Mouse (Mus musculus) ES-Bruce4 (cell line): ENCODE measurements around the gene Gm9736. TPM values are rescaled to one million over a fixed set of nuclear protein-coding genes. Genes with fewer than 3 reads are reported as not detected.
"Not testable (repeated sequence)": the region's sequence is repeated elsewhere in the genome, so short reads cannot be mapped to it uniquely, and the experiment has no call there.

ENCODE experiments used
- H3K27ac ChIP-seq: 2 replicates; pipeline ENCODE4 v1.5.1; 2012; ENCODE audit warnings: low read length, inconsistent platforms; ENCODE audit not compliant: insufficient read depth
- H3K27me3 ChIP-seq: 2 replicates; pipeline ENCODE4 v1.6.1; 2012; ENCODE audit warnings: mild to moderate bottlenecking, low read length, inconsistent platforms; ENCODE audit not compliant: control insufficient read depth, poor library complexity, insufficient read depth, severe bottlenecking
- H3K36me3 ChIP-seq: 2 replicates; pipeline ENCODE4 v1.6.1; 2012; ENCODE audit warnings: inconsistent platforms, mild to moderate bottlenecking, low read length, moderate library complexity; ENCODE audit not compliant: control insufficient read depth, poor library complexity, insufficient read depth, severe bottlenecking
- H3K4me1 ChIP-seq: one replicate; pipeline ENCODE4 v1.8.1; 2011; ENCODE audit warnings: low read length; ENCODE audit not compliant: control insufficient read depth, insufficient read depth
- H3K4me3 ChIP-seq: 2 replicates; pipeline ENCODE4 v1.5.1; 2011; ENCODE audit warnings: low read depth, mild to moderate bottlenecking, low read length
- H3K9ac ChIP-seq: 2 replicates; pipeline ENCODE4 v1.6.1; 2012; ENCODE audit warnings: low read depth, mild to moderate bottlenecking, inconsistent platforms; ENCODE audit not compliant: poor library complexity, severe bottlenecking
- H3K9me3 ChIP-seq: replicated peaks from 2 replicates; pipeline ENCODE4 v1.6.1; 2012; ENCODE audit warnings: mild to moderate bottlenecking, low read length, inconsistent platforms; ENCODE audit not compliant: control insufficient read depth, poor library complexity, insufficient read depth, severe bottlenecking
- CTCF ChIP-seq: IDR thresholded peaks from one replicate; pipeline ENCODE4 v1.8.1; 2011; ENCODE audit warnings: low read depth, low read length
- EP300 ChIP-seq: IDR thresholded peaks from 2 replicates; pipeline ENCODE4 v1.6.1; 2011; ENCODE audit warnings: low read depth, low read length; ENCODE audit not compliant: insufficient read depth
- POLR2A ChIP-seq: IDR thresholded peaks from one replicate; pipeline ENCODE4 v1.8.1; 2011; ENCODE audit warnings: low read length; ENCODE audit not compliant: insufficient read depth
- polyA plus RNA-seq: library from polyadenylated mRNA; stranded (reverse); fragments of >200 nt; gene quantifications from 2 replicates; pipeline ENCODE4 v1.2.4, GENCODE M21; 2011; ENCODE audit warnings: low read depth; ENCODE audit not compliant: missing spikeins, insufficient read depth, insufficient read length

Gene Gm9736
- not detected in 2 replicates for polyA plus RNA-seq

DNA sequence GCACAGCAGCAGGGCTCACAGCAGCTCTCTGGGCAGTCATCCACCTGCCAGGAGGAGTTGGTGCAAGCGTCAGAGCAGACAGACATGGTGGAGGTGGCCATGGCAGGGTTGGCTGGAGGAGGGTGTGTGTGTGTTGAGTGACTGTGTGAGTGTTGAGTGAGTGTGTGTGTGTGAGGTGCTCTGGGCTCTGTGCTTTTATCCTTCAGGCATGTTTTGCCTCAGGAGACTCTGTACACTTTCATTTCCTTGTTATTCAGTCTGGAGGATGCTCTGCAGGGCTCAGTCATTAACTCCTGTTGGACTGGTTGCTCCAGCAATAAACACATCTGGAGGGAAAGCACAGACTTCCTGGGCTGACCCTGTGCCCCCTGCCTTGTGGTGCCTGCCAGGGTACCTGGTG lies at the start of gene Gm9736:
Gene Gm9736, minus strand, starts transcription at position 101 of the 400 bp plus-strand sequence.
- H3K9ac ChIP-seq, H3K36me3 ChIP-seq, H3K27me3 ChIP-seq, H3K9me3 ChIP-seq, H3K4me3 ChIP-seq, H3K27ac ChIP-seq, H3K4me1 ChIP-seq: not testable (repeated sequence)

DNA sequence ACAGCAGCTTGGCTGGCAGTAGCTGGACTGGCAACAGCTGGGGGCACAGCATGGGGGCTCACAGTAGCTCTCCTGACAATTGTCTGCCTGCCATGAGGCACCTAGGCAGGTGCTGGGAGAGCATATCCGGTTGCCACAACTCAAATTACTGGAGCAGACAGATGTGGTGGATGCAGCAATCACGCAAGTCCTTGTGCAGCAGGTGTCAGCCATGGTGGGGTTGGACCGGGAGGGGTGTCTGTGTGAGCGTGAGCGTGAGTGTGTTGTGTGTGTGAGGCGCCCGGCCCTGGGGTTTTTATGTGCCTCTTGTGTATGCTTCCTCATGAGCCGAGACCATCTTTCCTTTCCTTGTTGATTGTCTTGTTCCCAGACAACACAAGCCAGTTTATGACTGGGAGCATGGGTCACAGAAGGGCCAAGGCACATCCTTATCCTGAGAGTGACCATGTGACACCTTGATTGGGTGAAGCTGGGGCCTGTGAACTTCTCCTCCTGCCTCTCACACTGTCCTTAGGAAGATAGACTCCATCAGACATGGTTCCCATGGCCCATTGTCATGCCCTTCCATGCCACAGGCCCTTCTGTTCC lies 47.9 kb upstream of the Gm9736 start, which contains the start of gene Gm19668:
Gene Gm19668, minus strand, starts transcription at position 213 of the 588 bp plus-strand sequence.
- H3K36me3 ChIP-seq, result no peaks in the 10 kb centered on the region
- no peaks in the 10 kb centered on the region for H3K9me3 ChIP-seq
- H3K9ac ChIP-seq, result no peak within 1 kb of the TSS
- H3K4me3 ChIP-seq, result no peak within 1 kb of the TSS
- TF ChIP-seq CTCF, result no peak
- no peak for TF ChIP-seq POLR2A
- TF ChIP-seq EP300, result no peak
- H3K4me1 ChIP-seq, result no peaks in the 10 kb centered on the region
- H3K27ac ChIP-seq, result no peak within 1 kb of the TSS
- H3K27me3 ChIP-seq, result no peaks in the 10 kb centered on the region

DNA sequence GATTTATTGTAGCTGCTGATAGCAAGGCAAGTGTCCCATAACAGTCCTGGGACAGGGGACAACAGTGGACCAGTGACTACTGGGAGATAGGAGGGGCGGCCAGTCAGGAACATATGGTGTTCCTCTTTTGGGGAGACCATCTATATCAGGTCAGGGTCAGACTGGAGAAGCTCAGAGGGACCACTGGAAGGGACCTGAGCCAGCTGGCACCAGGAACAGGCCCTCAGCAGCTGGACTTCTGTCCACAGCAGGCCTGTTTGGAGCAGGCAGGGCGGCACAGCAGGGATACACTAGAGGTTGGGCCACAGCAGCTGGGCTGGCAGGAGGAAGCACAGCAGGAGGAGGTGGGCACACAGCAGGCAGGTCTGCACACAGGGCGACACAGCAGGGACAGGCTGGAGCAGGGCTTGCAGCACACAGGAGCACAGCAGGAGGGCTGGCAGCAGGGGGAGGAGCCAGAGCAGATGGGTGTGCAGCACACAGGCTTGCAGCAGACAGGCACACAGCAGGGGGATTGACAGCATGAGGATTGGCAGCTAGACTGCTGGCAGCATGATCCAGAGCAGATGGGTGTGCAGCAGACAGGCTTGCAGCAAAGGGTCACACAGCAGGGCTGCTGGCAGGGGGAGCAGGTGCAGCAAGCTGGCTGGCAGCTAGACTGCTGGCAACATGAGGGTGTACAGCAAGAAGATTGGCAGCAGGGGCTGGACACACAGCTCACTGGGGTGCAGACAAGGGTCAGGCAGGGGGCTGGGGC lies 47.2 kb upstream of the Gm9736 start:
- not testable (repeated sequence) for H3K27me3 ChIP-seq, H3K9ac ChIP-seq, H3K4me1 ChIP-seq, H3K36me3 ChIP-seq, H3K4me3 ChIP-seq, H3K9me3 ChIP-seq, H3K27ac ChIP-seq

DNA sequence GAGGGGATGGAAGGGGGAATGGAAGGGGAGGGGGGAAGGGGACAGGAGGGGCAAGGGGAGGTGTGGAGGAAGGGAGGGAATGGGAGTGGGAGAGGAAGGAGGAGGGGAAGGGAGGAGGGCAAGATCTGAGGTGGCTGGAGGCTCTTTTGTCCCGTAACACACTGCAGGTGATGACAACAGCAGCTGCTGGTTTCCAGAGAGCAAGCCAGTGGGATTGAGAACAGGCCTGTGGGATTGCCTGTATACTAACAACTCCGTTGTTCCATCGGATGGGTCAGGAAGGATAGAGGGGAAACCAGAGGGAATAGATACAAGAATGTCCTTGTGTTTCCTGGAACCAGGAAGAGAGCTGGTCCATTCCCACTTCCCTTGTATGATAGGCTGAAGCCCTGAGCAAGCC lies 46.5 kb upstream of the Gm9736 start:
- Histone ChIP-seq H3K9ac (no peak overlapping the region), H3K36me3 (no peaks in the 10 kb centered on the region), H3K9me3 (no peaks in the 10 kb centered on the region), H3K4me3 (no peak overlapping the region), H3K4me1 (no peaks in the 10 kb centered on the region), H3K27ac (no peak overlapping the region), H3K27me3 (no peaks in the 10 kb centered on the region)
- no peak for TF ChIP-seq CTCF
- no peak for TF ChIP-seq EP300
- no peak for TF ChIP-seq POLR2A

DNA sequence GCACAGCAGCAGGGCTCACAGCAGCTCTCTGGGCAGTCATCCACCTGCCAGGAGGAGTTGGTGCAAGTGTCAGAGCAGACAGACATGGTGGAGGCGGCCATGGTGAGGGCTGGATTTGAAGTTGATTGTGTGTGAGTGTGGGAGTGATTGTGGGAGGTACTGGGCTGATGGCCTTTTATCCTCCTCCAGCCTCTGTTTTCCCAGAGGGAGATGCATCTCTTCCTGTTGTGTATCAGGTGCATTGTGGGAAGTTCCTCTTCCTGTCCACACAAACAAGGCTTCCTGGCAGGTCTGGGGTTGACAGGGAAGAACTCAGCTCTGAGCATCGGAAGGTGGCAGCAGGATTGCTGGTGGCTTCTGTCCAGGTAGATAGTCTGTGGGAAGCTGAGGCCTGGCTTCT lies 43.8 kb upstream of the Gm9736 start, which contains the start of gene Gm9639:
Gene Gm9639, minus strand, starts transcription at position 101 of the 400 bp plus-strand sequence.
- Histone ChIP-seq H3K9me3 (no peaks in the 10 kb centered on the region), H3K27me3 (no peaks in the 10 kb centered on the region), H3K4me1 (no peaks in the 10 kb centered on the region), H3K9ac (no peak within 1 kb of the TSS), H3K36me3 (no peaks in the 10 kb centered on the region), H3K4me3 (no peak within 1 kb of the TSS), H3K27ac (no peak within 1 kb of the TSS)
- TF ChIP-seq POLR2A (no peak), CTCF (no peak), EP300 (no peak)

DNA sequence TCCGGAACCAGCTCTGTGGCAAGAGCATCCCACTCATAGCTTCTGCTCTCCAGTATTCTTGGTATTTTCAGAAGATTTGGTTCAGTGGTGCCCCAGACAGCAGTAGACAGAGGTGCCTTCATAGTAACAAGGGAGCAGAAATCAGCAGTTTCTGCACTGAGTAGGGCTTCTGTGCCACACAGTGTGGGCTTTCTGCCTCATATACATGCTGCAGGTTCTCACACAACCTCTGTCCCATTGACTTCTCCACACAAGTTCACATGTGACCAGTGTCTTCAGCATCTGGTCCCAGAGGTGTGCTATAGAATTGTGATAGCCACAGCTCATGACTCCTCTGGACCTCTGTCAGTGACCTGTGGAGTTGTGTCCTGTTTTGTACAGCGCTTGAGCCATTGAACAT lies 37.5 kb upstream of the Gm9736 start:
- no peak overlapping the region for H3K27ac ChIP-seq
- TF ChIP-seq EP300, result no peak
- TF ChIP-seq CTCF, result no peak
- no peak for TF ChIP-seq POLR2A
- no peak overlapping the region for H3K9ac ChIP-seq

DNA sequence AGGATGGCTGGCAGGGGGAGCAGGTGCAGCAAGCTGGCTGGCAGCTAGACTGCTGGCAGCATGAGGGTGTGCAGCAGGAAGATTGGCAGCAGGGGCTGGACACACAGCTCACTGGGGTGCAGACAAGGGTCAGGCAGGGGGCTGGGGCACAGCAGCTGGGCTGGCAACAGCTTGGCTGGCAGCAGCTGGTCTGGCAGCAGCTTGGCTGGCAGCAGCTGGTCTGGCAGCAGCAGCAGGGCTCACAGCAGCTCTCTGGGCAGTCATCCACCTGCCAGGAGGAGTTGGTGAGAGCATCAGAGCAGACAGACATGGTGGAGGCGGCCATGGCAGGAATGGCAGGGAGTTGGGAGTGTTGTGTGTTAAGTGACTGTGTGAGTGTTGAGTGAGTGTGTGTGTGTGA lies 36.7 kb upstream of the Gm9736 start, which contains the start of gene Gm7137:
Gene Gm7137, minus strand, starts transcription at position 325 of the 400 bp plus-strand sequence.
- not testable (repeated sequence) for H3K27me3 ChIP-seq, H3K4me3 ChIP-seq, H3K4me1 ChIP-seq, H3K9me3 ChIP-seq, H3K27ac ChIP-seq, H3K36me3 ChIP-seq, H3K9ac ChIP-seq

More for the DNA sequence above, 37.5 kb upstream of the Gm9736 start:
- Histone ChIP-seq H3K4me3 (no peak overlapping the region), H3K27me3 (no peaks in the 10 kb centered on the region), H3K9me3 (no peaks in the 10 kb centered on the region), H3K36me3 (no peaks in the 10 kb centered on the region), H3K4me1 (no peaks in the 10 kb centered on the region)

DNA sequence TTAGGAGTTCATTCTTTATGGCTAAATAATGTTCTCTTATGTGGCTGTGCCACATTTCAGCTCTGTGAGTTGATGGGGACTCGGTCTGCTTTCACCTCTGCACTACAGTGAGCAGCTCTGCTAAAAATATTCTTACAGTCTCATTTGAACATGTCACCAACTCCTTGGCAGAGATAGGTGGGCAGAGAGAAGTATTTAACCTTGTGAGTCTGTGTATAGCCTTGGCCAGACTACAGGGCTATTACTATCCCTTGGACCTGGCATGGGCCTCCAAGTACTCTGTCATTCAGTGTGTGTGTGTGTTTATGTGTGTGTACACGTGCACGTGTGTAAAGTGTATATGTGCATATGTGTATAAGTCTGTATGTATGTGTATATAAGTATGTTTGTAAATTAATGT lies 32.2 kb upstream of the Gm9736 start:
- H3K27ac ChIP-seq, H3K9me3 ChIP-seq, H3K27me3 ChIP-seq, H3K9ac ChIP-seq, H3K4me1 ChIP-seq, H3K36me3 ChIP-seq, H3K4me3 ChIP-seq: not testable (repeated sequence)
